Mouse (Mus musculus): ENCODE measurements around the gene Spef2. TPM values are rescaled to one million over a fixed set of nuclear protein-coding genes. Genes with fewer than 3 reads are reported as not detected.
"Not testable (repeated sequence)": the region's sequence is repeated elsewhere in the genome, so short reads cannot be mapped to it uniquely, and the experiment has no call there.

Spef2 gene
- polyA plus RNA-seq, 1 experiment from 2014 or later: 0.11 TPM

GRCm38 (mm10) chr15:9572664-9573063, 176.0 kb downstream of the Spef2 start:
- TF ChIP-seq EP300 (optimal IDR thresholded peaks at IDR 0.05): no peak
- no peak for TF ChIP-seq CTCF (IDR thresholded peaks at IDR 0.05; ENCODE audit: low read depth)
- Histone ChIP-seq H3K9ac (ENCODE audit: low read length) (no peak overlapping the region), H3K4me1 (replicated peaks; ENCODE audit: control insufficient read depth, insufficient read depth) (no peaks in the 10 kb centered on the region), H3K4me3 (ENCODE audit: low read depth, low read length) (no peak overlapping the region), H3K27ac (replicated peaks) (no peak overlapping the region), H3K9me3 (ENCODE audit: control insufficient read depth, low read length) (no peaks in the 10 kb centered on the region), H3K4me2 (replicated peaks; ENCODE audit: low read depth) (no peak overlapping the region), H3K36me3 (ENCODE audit: control insufficient read depth, insufficient read depth, low read length) (no peaks in the 10 kb centered on the region), H3K27me3 (ENCODE audit: control insufficient read depth, insufficient read depth, low read length) (no peaks in the 10 kb centered on the region)
- WGBS: 82% methylated on average over 7 of the region's 7 CpGs
- DNase-seq (ENCODE audit: low spot score) (no peak), ATAC-seq (ENCODE audit: low FRiP score, low TSS enrichment) (no peak)

DNA sequence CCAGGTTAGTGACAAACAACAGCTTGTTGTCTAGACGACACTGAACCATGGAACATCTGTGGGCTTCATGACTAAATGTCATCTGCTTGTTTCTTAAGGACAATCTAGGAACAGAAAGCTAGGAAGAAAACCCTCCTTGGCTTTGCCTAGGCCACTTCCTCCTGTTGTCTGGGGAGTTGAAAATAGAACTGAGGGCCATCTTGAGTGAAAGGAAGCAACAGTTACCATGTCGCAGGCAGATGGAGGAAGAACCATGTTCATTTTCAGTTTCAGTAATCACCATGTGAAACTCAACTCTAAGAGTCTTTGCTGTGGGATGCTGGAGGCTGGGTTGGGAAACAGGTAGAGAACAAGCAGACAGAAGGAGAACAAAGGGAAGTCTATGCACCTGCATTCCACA, 176.8 kb downstream of the Spef2 start:
- Histone ChIP-seq H3K36me3 (ENCODE audit: control insufficient read depth, insufficient read depth, low read length) (no peaks in the 10 kb centered on the region), H3K27ac (replicated peaks) (no peak overlapping the region), H3K4me3 (ENCODE audit: low read depth, low read length) (no peak overlapping the region), H3K27me3 (ENCODE audit: control insufficient read depth, insufficient read depth, low read length) (no peaks in the 10 kb centered on the region), H3K4me1 (replicated peaks; ENCODE audit: control insufficient read depth, insufficient read depth) (no peaks in the 10 kb centered on the region), H3K9me3 (ENCODE audit: control insufficient read depth, low read length) (no peaks in the 10 kb centered on the region), H3K4me2 (replicated peaks; ENCODE audit: low read depth) (no peak overlapping the region), H3K9ac (ENCODE audit: low read length) (no peak overlapping the region)
- WGBS: 81% methylated on average over 2 of the region's 2 CpGs
- no peak for DNase-seq (ENCODE audit: low spot score)
- no peak for ATAC-seq (ENCODE audit: low FRiP score, low TSS enrichment)
- TF ChIP-seq EP300 (optimal IDR thresholded peaks at IDR 0.05): no peak
- no peak for TF ChIP-seq CTCF (IDR thresholded peaks at IDR 0.05; ENCODE audit: low read depth)

DNA sequence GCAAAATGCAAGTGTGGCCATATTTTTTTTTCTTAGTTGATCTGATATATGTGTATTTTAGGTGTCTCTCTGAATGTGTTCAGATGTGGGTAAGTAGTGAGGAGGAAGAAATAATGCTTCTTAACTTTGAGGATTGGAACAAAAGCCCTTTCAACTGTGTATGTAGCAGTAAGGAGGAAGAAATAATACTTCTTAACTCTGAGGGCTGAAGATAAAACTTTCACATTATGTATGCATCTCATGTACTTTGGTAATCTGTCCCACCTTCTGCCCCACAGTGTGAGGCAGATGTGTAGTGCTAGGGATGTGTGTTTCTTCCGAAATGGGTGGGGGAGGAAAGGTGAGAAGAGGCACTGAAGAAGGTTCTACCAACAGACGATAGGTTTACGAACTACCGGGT, 181.4 kb downstream of the Spef2 start:
- Histone ChIP-seq H3K36me3 (ENCODE audit: control insufficient read depth, insufficient read depth, low read length) (no peaks in the 10 kb centered on the region), H3K9me3 (ENCODE audit: control insufficient read depth, low read length) (no peaks in the 10 kb centered on the region), H3K4me3 (ENCODE audit: low read depth, low read length) (no peak overlapping the region), H3K27me3 (ENCODE audit: control insufficient read depth, insufficient read depth, low read length) (no peaks in the 10 kb centered on the region), H3K27ac (replicated peaks) (no peak overlapping the region), H3K9ac (ENCODE audit: low read length) (no peak overlapping the region), H3K4me2 (replicated peaks; ENCODE audit: low read depth) (no peak overlapping the region), H3K4me1 (replicated peaks; ENCODE audit: control insufficient read depth, insufficient read depth) (no peaks in the 10 kb centered on the region)
- TF ChIP-seq EP300 (optimal IDR thresholded peaks at IDR 0.05) (no peak), CTCF (IDR thresholded peaks at IDR 0.05; ENCODE audit: low read depth) (no peak)
- DNase-seq (ENCODE audit: low spot score): no peak
- WGBS: 86% methylated on average over 4 of the region's 4 CpGs
- no peak for ATAC-seq (ENCODE audit: low FRiP score, low TSS enrichment)

- H3K36me3 ChIP-seq (ENCODE audit: control insufficient read depth, insufficient read depth, low read length): no peaks in the 10 kb centered on the region
- TF ChIP-seq EP300 (optimal IDR thresholded peaks at IDR 0.05): no peak
- no peak for TF ChIP-seq CTCF (IDR thresholded peaks at IDR 0.05; ENCODE audit: low read depth)
- H3K27ac ChIP-seq (replicated peaks): no peak overlapping the region
- no peaks in the 10 kb centered on the region for H3K4me1 ChIP-seq (replicated peaks; ENCODE audit: control insufficient read depth, insufficient read depth)
- DNase-seq (ENCODE audit: low spot score) (no peak), ATAC-seq (ENCODE audit: low FRiP score, low TSS enrichment) (no peak)
- no peaks in the 10 kb centered on the region for H3K27me3 ChIP-seq (ENCODE audit: control insufficient read depth, insufficient read depth, low read length)
- no peak overlapping the region for H3K4me3 ChIP-seq (ENCODE audit: low read depth, low read length)
- no peak overlapping the region for H3K4me2 ChIP-seq (replicated peaks; ENCODE audit: low read depth)
- H3K9ac ChIP-seq (ENCODE audit: low read length): no peak overlapping the region
- H3K9me3 ChIP-seq (ENCODE audit: control insufficient read depth, low read length): no peaks in the 10 kb centered on the region
- WGBS: 42% methylated on average over 6 of the region's 6 CpGs
Observed at GRCm38 (mm10) chr15:9565396-9565795, 183.3 kb downstream of the Spef2 start.

GRCm38 (mm10) chr15:9564156-9564555, 184.5 kb downstream of the Spef2 start:
- Histone ChIP-seq H3K4me2 (replicated peaks; ENCODE audit: low read depth) (no peak overlapping the region), H3K9ac (ENCODE audit: low read length) (no peak overlapping the region), H3K4me3 (ENCODE audit: low read depth, low read length) (no peak overlapping the region), H3K27ac (replicated peaks) (no peak overlapping the region), H3K4me1 (replicated peaks; ENCODE audit: control insufficient read depth, insufficient read depth) (no peaks in the 10 kb centered on the region), H3K36me3 (ENCODE audit: control insufficient read depth, insufficient read depth, low read length) (no peaks in the 10 kb centered on the region), H3K9me3 (ENCODE audit: control insufficient read depth, low read length) (no peaks in the 10 kb centered on the region), H3K27me3 (ENCODE audit: control insufficient read depth, insufficient read depth, low read length) (no peaks in the 10 kb centered on the region)
- TF ChIP-seq CTCF (IDR thresholded peaks at IDR 0.05; ENCODE audit: low read depth) (no peak), EP300 (optimal IDR thresholded peaks at IDR 0.05) (no peak)
- ATAC-seq (ENCODE audit: low FRiP score, low TSS enrichment): no peak
- DNase-seq (ENCODE audit: low spot score): no peak
- 75% methylated on average over 3 of the region's 3 CpGs for WGBS

GRCm38 (mm10) chr15:9557264-9557663, 191.4 kb downstream of the Spef2 start:
- H3K27ac ChIP-seq (replicated peaks); DNase-seq (ENCODE audit: low spot score); H3K4me2 ChIP-seq (replicated peaks; ENCODE audit: low read depth); H3K27me3 ChIP-seq (ENCODE audit: control insufficient read depth, insufficient read depth, low read length); H3K9me3 ChIP-seq (ENCODE audit: control insufficient read depth, low read length); H3K4me3 ChIP-seq (ENCODE audit: low read depth, low read length); H3K4me1 ChIP-seq (replicated peaks; ENCODE audit: control insufficient read depth, insufficient read depth); ATAC-seq (ENCODE audit: low FRiP score, low TSS enrichment); H3K36me3 ChIP-seq (ENCODE audit: control insufficient read depth, insufficient read depth, low read length); H3K9ac ChIP-seq (ENCODE audit: low read length): not testable (repeated sequence)
- WGBS: 93% methylated on average over 13 of the region's 15 CpGs

Data from stomach, postnatal 0 days (tissue).